Mouse (Mus musculus) midbrain, postnatal 0 days (tissue): Measurements from ENCODE around the gene Mybpc3. TPM values are rescaled to one million over a fixed set of nuclear protein-coding genes. Genes with fewer than 3 reads are reported as not detected.

Experiments used
- ATAC-seq: fragments of 200-750 bp; cut with Nextera tagmentation; 2 replicates; pipeline ENCODE4 v1.8.0; 2017; ENCODE audit warnings: moderate number of reproducible peaks, mild to moderate bottlenecking, moderate TSS enrichment, moderate library complexity; ENCODE audit not compliant: low FRiP score
- DNase-seq: peaks from one replicate; pipeline ENCODE4 v3.0.0-alpha.2; 2015; ENCODE audit warnings: low spot score
- H3K27ac ChIP-seq: fragments of 300-500 bp; sonication (generic); 2 replicates; pipeline ENCODE4 v1.5.1; 2014; ENCODE audit warnings: low read depth, mild to moderate bottlenecking, low read length, mixed read lengths
- H3K27me3 ChIP-seq: fragments of 300-500 bp; sonication (generic); 2 replicates; pipeline ENCODE4 v1.6.1; 2014; ENCODE audit warnings: low read length, control low read depth, mixed read lengths; ENCODE audit not compliant: insufficient read depth
- H3K36me3 ChIP-seq: fragments of 300-500 bp; sonication (generic); 2 replicates; pipeline ENCODE4 v1.6.1; 2014; ENCODE audit warnings: low read length, control low read depth, mixed read lengths; ENCODE audit not compliant: insufficient read depth
- H3K4me1 ChIP-seq: fragments of 300-500 bp; sonication (generic); 2 replicates; pipeline ENCODE4 v1.6.1; 2014; ENCODE audit warnings: mild to moderate bottlenecking, control low read depth, antibody characterized with exemption, low read length, mixed read lengths; ENCODE audit not compliant: insufficient read depth
- H3K4me2 ChIP-seq: fragments of 300-500 bp; sonication (generic); 2 replicates; pipeline ENCODE4 v1.6.1; 2014; ENCODE audit warnings: low read depth, mild to moderate bottlenecking, low read length, mixed read lengths; ENCODE audit not compliant: poor library complexity, severe bottlenecking
- H3K4me3 ChIP-seq: fragments of 300-500 bp; sonication (generic); 2 replicates; pipeline ENCODE4 v1.5.1; 2014; ENCODE audit warnings: low read depth, mild to moderate bottlenecking, low read length, moderate library complexity
- H3K9ac ChIP-seq: fragments of 300-500 bp; sonication (generic); replicated peaks from 2 replicates; pipeline ENCODE4 v1.6.1; 2014; ENCODE audit warnings: mild to moderate bottlenecking, low read length, moderate library complexity, mixed read lengths; ENCODE audit not compliant: poor library complexity, severe bottlenecking
- H3K9me3 ChIP-seq: fragments of 300-500 bp; sonication (generic); 2 replicates; pipeline ENCODE4 v1.6.1; 2016; ENCODE audit warnings: low read length, control low read depth
- CTCF ChIP-seq: IDR thresholded peaks from 2 replicates; pipeline ENCODE4 v1.5.1; 2016; ENCODE audit warnings: antibody characterized with exemption, mild to moderate bottlenecking
- WGBS: fragments of 180-500 bp; shearing (Covaris S2); extraction: QIAGEN DNeasy Blood & Tissue Kit; methylation state at CpG from one replicate; pipeline ENCODE4 v1.1.7; 2014; 5-methylcytosine and 5-hydroxymethylcytosine counted together
- polyA plus RNA-seq: library from polyadenylated mRNA; unstranded; fragments of >200 nt; fragmentation: Nextera tagmentation; extraction: Ambion mirVana; gene quantifications from 2 replicates; pipeline ENCODE4 v1.2.1, GENCODE M21; 2015
- total RNA-seq: library from RNA; depleted of rRNA; stranded (reverse); fragments of >200 nt; gene quantifications from 2 replicates; pipeline ENCODE4 v1.2.3, GENCODE M21; 2014

The Mybpc3 gene
- total and polyA plus RNA-seq, 2 experiments from 2014 or later = not detected

- no peak for DNase-seq
- 81% methylated on average over 10 of the region's 10 CpGs for WGBS
- Histone ChIP-seq H3K36me3 (no peaks in the 10 kb centered on the region), H3K4me2 (no peak overlapping the region), H3K9ac (no peak overlapping the region), H3K27me3 (0 out of 2 replicates have a peak, but pooled peaks cover 3% of the 10 kb centered on the region), H3K9me3 (no peaks in the 10 kb centered on the region), H3K4me1 (no peaks in the 10 kb centered on the region), H3K27ac (no peak overlapping the region), H3K4me3 (no peak overlapping the region)
- no peak for TF ChIP-seq CTCF
- ATAC-seq = no peak
These were observed 20.9 kb upstream of the Mybpc3 start for GRCm38 (mm10) chr2:91097015-91097414.

GRCm38 (mm10) chr2:91098156-91098555 lies 19.8 kb upstream of the Mybpc3 start:
- Histone ChIP-seq H3K27me3 (0 out of 2 replicates have a peak, but pooled peaks cover 3% of the 10 kb centered on the region), H3K36me3 (no peaks in the 10 kb centered on the region), H3K4me2 (no peak overlapping the region), H3K4me1 (no peaks in the 10 kb centered on the region), H3K4me3 (no peak overlapping the region), H3K9me3 (no peaks in the 10 kb centered on the region), H3K9ac (no peak overlapping the region), H3K27ac (no peak overlapping the region)
- WGBS = 91% methylated on average over 2 of the region's 2 CpGs
- TF ChIP-seq CTCF = no peak
- ATAC-seq (no peak), DNase-seq (no peak)

- DNase-seq = peak; percentile 90
- peak; percentile 96 for TF ChIP-seq CTCF
- H3K4me1 ChIP-seq = no peaks in the 10 kb centered on the region
- H3K4me3 ChIP-seq = no peak overlapping the region
- H3K4me2 ChIP-seq = no peak overlapping the region
- H3K36me3 ChIP-seq = no peaks in the 10 kb centered on the region
- no peaks in the 10 kb centered on the region for H3K9me3 ChIP-seq
- H3K27me3 ChIP-seq = 0 out of 2 replicates have a peak, but pooled peaks cover 2% of the 10 kb centered on the region
- peak; percentile 71; the same call in 1 of the 2 replicates for ATAC-seq
- H3K27ac ChIP-seq = no peak overlapping the region
- 0 out of 2 replicates have a peak overlapping the region, but pooled peaks have one; percentile 8 for H3K9ac ChIP-seq
- 7% methylated on average over 7 of the region's 7 CpGs for WGBS
These were observed 16.7 kb upstream of the Mybpc3 start for GRCm38 (mm10) chr2:91101124-91101740.

GRCm38 (mm10) chr2:91108156-91108555 lies 9.8 kb upstream of the Mybpc3 start:
- Histone ChIP-seq H3K4me2 (no peak overlapping the region), H3K27me3 (no peaks in the 10 kb centered on the region), H3K4me1 (no peaks in the 10 kb centered on the region), H3K9ac (no peak overlapping the region), H3K36me3 (no peaks in the 10 kb centered on the region), H3K9me3 (no peaks in the 10 kb centered on the region), H3K27ac (no peak overlapping the region), H3K4me3 (no peak overlapping the region)
- DNase-seq = no peak
- 88% methylated on average over 3 of the region's 3 CpGs for WGBS
- no peak for TF ChIP-seq CTCF
- ATAC-seq = no peak

GRCm38 (mm10) chr2:91109241-91109640 lies 8.7 kb upstream of the Mybpc3 start:
- no peak for ATAC-seq
- WGBS = 83% methylated on average over 5 of the region's 5 CpGs
- no peak overlapping the region for H3K4me2 ChIP-seq

GRCm38 (mm10) chr2:91109807-91110385 lies 8.0 kb upstream of the Mybpc3 start:
- DNase-seq = no peak
- 94% methylated on average over 5 of the region's 5 CpGs for WGBS
- Histone ChIP-seq H3K4me3 (no peak overlapping the region), H3K4me2 (no peak overlapping the region), H3K27ac (no peak overlapping the region), H3K4me1 (no peaks in the 10 kb centered on the region), H3K9me3 (no peaks in the 10 kb centered on the region), H3K9ac (no peak overlapping the region), H3K27me3 (no peaks in the 10 kb centered on the region), H3K36me3 (no peaks in the 10 kb centered on the region)
- TF ChIP-seq CTCF = no peak
- ATAC-seq = no peak

More at GRCm38 (mm10) chr2:91109241-91109640, 8.7 kb upstream of the Mybpc3 start:
- no peaks in the 10 kb centered on the region for H3K4me1 ChIP-seq
- H3K27me3 ChIP-seq = no peaks in the 10 kb centered on the region
- H3K9me3 ChIP-seq = no peaks in the 10 kb centered on the region
- H3K4me3 ChIP-seq = no peak overlapping the region
- no peak for DNase-seq
- no peak for TF ChIP-seq CTCF
- no peaks in the 10 kb centered on the region for H3K36me3 ChIP-seq
- H3K27ac ChIP-seq = no peak overlapping the region
- H3K9ac ChIP-seq = no peak overlapping the region
